Comparison of ENCODE assay signal across 7 mouse cellular contexts in the genomic region with DNA sequence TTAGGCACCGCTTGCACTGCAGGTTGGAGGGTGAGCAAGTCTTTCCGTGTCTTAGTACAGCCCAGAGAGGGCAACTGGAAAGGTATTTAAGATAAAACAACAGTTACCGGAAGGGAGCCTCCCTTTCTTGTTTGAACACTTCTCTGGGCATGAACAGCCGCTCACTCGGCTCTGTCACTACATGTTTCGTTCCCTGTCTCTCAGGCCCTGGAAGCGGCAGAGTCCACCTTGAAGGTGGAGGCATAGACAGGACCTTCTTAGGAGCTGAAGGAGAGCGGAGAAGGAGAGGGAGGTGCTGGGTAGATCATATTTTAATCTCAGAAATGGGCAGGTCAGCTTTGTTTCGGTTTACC. TPM values are rescaled to one million over a fixed set of nuclear protein-coding genes. Genes with fewer than 3 reads are reported as not detected.
DNase-seq lines count a peak whose midpoint lies in the region; ATAC-seq and TF ChIP-seq lines count a peak whose summit lies in the region.

No protein-coding gene starts in this region.

- no peak for DNase-seq in lung, embryonic 14.5 days
- DNase-seq in lung, postnatal 14 days: no peak
- no peak for DNase-seq in midbrain, postnatal 0 days (ENCODE audit: low spot score)
- no peak for DNase-seq in ovary, adult 18-20 months (ENCODE audit: low spot score)
- DNase-seq in gastrocnemius, postnatal 4 days (ENCODE audit: low spot score in 2 of 2): no peak

- no peaks in the 10 kb centered on the region for H3K27me3 ChIP-seq in lung, embryonic 14.5 days (ENCODE audit: insufficient read depth, low read length)
- 0 out of 2 replicates have a peak, but pooled peaks cover 3% of the 10 kb centered on the region for H3K27me3 ChIP-seq in embryonic facial prominence, embryonic 13.5 days
- no peaks in the 10 kb centered on the region for H3K27me3 ChIP-seq in hindbrain, embryonic 16.5 days (replicated peaks; ENCODE audit: control insufficient read depth, insufficient read depth, low read length)
- H3K27me3 ChIP-seq in midbrain, postnatal 0 days (ENCODE audit: insufficient read depth, low read length): no peaks in the 10 kb centered on the region

- TF ChIP-seq CTCF in lung, embryonic 14.5 days (IDR thresholded peaks at IDR 0.05; ENCODE audit: low read depth): no peak
- TF ChIP-seq CTCF in midbrain, postnatal 0 days (IDR thresholded peaks at IDR 0.05): no peak

- no peak overlapping the region for H3K27ac ChIP-seq in lung, embryonic 14.5 days (ENCODE audit: low read depth)
- H3K27ac ChIP-seq in embryonic facial prominence, embryonic 13.5 days: peak overlapping the region; percentile 28; the same call in 1 of the 2 replicates
- H3K27ac ChIP-seq in hindbrain, embryonic 16.5 days (ENCODE audit: low read depth, low read length): no peak overlapping the region; the same call in 1 of the 2 replicates
- no peak overlapping the region for H3K27ac ChIP-seq in midbrain, postnatal 0 days (ENCODE audit: low read depth, low read length)

- ATAC-seq in lung, embryonic 14.5 days (ENCODE audit: insufficient read depth): no peak
- ATAC-seq in embryonic facial prominence, embryonic 13.5 days (ENCODE audit: insufficient number of reproducible peaks, insufficient read depth, low FRiP score, low TSS enrichment, low read depth): no peak
- no peak for ATAC-seq in hindbrain, embryonic 16.5 days
- no peak for ATAC-seq in midbrain, postnatal 0 days (ENCODE audit: low FRiP score)

- 0 out of 2 replicates have a peak, but pooled peaks cover 4% of the 10 kb centered on the region for H3K36me3 ChIP-seq in lung, embryonic 14.5 days (ENCODE audit: insufficient read depth)
- peaks cover 2% of the 10 kb centered on the region; the same call in 1 of the 2 replicates for H3K36me3 ChIP-seq in embryonic facial prominence, embryonic 13.5 days
- no peaks in the 10 kb centered on the region for H3K36me3 ChIP-seq in hindbrain, embryonic 16.5 days (ENCODE audit: control insufficient read depth, insufficient read depth, low read length)
- H3K36me3 ChIP-seq in midbrain, postnatal 0 days (ENCODE audit: insufficient read depth, low read length): no peaks in the 10 kb centered on the region

- H3K4me2 ChIP-seq in lung, embryonic 14.5 days: peak overlapping the region; percentile 20; the same call in 1 of the 2 replicates
- peak overlapping the region; percentile 26 for H3K4me2 ChIP-seq in embryonic facial prominence, embryonic 13.5 days
- peak overlapping the region; percentile 56 for H3K4me2 ChIP-seq in hindbrain, embryonic 16.5 days (ENCODE audit: low read length)
- H3K4me2 ChIP-seq in midbrain, postnatal 0 days (ENCODE audit: low read depth, low read length, poor library complexity, severe bottlenecking): peak overlapping the region; percentile 53

- H3K4me1 ChIP-seq in lung, embryonic 14.5 days (ENCODE audit: insufficient read depth): peaks cover 15% of the 10 kb centered on the region
- peaks cover 37% of the 10 kb centered on the region for H3K4me1 ChIP-seq in embryonic facial prominence, embryonic 13.5 days
- H3K4me1 ChIP-seq in hindbrain, embryonic 16.5 days (ENCODE audit: control insufficient read depth, insufficient read depth, low read depth, low read length): peaks cover 31% of the 10 kb centered on the region
- peaks cover 12% of the 10 kb centered on the region for H3K4me1 ChIP-seq in midbrain, postnatal 0 days (ENCODE audit: insufficient read depth, low read length)

- WGBS in lung, embryonic 14.5 days: 53% methylated on average over 9 of the region's 9 CpGs
- WGBS in embryonic facial prominence, embryonic 13.5 days: 69% methylated on average over 9 of the region's 9 CpGs
- 86% methylated on average over 9 of the region's 9 CpGs for WGBS in hindbrain, embryonic 16.5 days
- WGBS in midbrain, postnatal 0 days: 78% methylated on average over 9 of the region's 9 CpGs

- H3K4me3 ChIP-seq in lung, embryonic 14.5 days (ENCODE audit: low read depth, low read length): no peak overlapping the region
- no peak overlapping the region for H3K4me3 ChIP-seq in embryonic facial prominence, embryonic 13.5 days
- no peak overlapping the region for H3K4me3 ChIP-seq in hindbrain, embryonic 16.5 days (ENCODE audit: low read length)
- H3K4me3 ChIP-seq in midbrain, postnatal 0 days (ENCODE audit: low read depth, low read length): no peak overlapping the region

- H3K9me3 ChIP-seq in lung, embryonic 14.5 days (ENCODE audit: low read depth, low read length): no peaks in the 10 kb centered on the region
- H3K9me3 ChIP-seq in embryonic facial prominence, embryonic 13.5 days: no peaks in the 10 kb centered on the region
- no peaks in the 10 kb centered on the region for H3K9me3 ChIP-seq in hindbrain, embryonic 16.5 days (ENCODE audit: control insufficient read depth, low read length)
- no peaks in the 10 kb centered on the region for H3K9me3 ChIP-seq in midbrain, postnatal 0 days (ENCODE audit: low read length)

- H3K9ac ChIP-seq in lung, embryonic 14.5 days: peak overlapping the region; percentile 29; the same call in 1 of the 2 replicates
- H3K9ac ChIP-seq in embryonic facial prominence, embryonic 13.5 days: 0 out of 2 replicates have a peak overlapping the region, but pooled peaks have one; percentile 32
- no peak overlapping the region for H3K9ac ChIP-seq in hindbrain, embryonic 16.5 days (ENCODE audit: low read depth, low read length)
- no peak overlapping the region for H3K9ac ChIP-seq in midbrain, postnatal 0 days (replicated peaks; ENCODE audit: low read length, poor library complexity, severe bottlenecking)

RNA-seq across cellular contexts. Expression of a gene that starts 3.6 kb away (rescaled TPM):
- polyA plus RNA-seq in lung, embryonic 14.5 days (2014; fragmentation: Nextera tagmentation; extraction: Ambion mirVana): 16.4 and 18.1 TPM in 2 replicates
- 13.0 and 13.1 TPM in 2 replicates for polyA plus RNA-seq in embryonic facial prominence, embryonic 13.5 days (2015; fragmentation: Nextera tagmentation; extraction: Ambion mirVana)
- polyA plus RNA-seq in hindbrain, embryonic 16.5 days (2015; fragmentation: Nextera tagmentation; extraction: Ambion mirVana): 12.4 and 16.4 TPM in 2 replicates
- total RNA-seq in midbrain, postnatal 0 days (2014; rRNA removed): 44.1 and 44.8 TPM in 2 replicates
- polyA plus RNA-seq in midbrain, postnatal 0 days (2015; fragmentation: Nextera tagmentation; extraction: Ambion mirVana): 8.0 and 10.5 TPM in 2 replicates
- total RNA-seq in gastrocnemius, postnatal 4 days (2021): 10 to 100 TPM; 25.6 to 25.9 TPM

Comparison
In these comparisons a context has a peak if more than half of its experiments do, and no peak if none do; other contexts are left out.
1. H3K9ac ChIP-seq: peak in lung, embryonic 14.5 days (single experiment) and embryonic facial prominence, embryonic 13.5 days (single experiment); none in hindbrain, embryonic 16.5 days (single experiment) and midbrain, postnatal 0 days (single experiment).
2. Peak in every context shown above with its lines, with median percentiles within 50 percentile points of each other: H3K4me2 ChIP-seq.